Mouse (Mus musculus) thymus, adult 2 months (tissue): ENCODE data around the gene Sowaha. TPM values are rescaled to one million over a fixed set of nuclear protein-coding genes. Genes with fewer than 3 reads are reported as not detected.

Source experiments
- DNase-seq: peaks from one replicate; pipeline ENCODE4 v3.0.0; 2021
- H3K27ac ChIP-seq: fragments of 200-500 bp; 2 replicates; pipeline ENCODE4 v1.5.1; 2012; ENCODE audit warnings: low read length, control low read depth; ENCODE audit not compliant: control insufficient read depth, insufficient read depth
- H3K27me3 ChIP-seq: fragments of 200-500 bp; 2 replicates; pipeline ENCODE4 v1.6.1; 2012; ENCODE audit warnings: mild to moderate bottlenecking, low read length, moderate library complexity, mixed read lengths; ENCODE audit not compliant: control insufficient read depth, insufficient read depth
- H3K36me3 ChIP-seq: fragments of 200-500 bp; 2 replicates; pipeline ENCODE4 v1.6.1; 2012; ENCODE audit warnings: mild to moderate bottlenecking, low read length, moderate library complexity; ENCODE audit not compliant: control insufficient read depth, insufficient read depth
- H3K4me1 ChIP-seq: fragments of 200-500 bp; replicated peaks from 2 replicates; pipeline ENCODE4 v1.6.1; 2012; ENCODE audit warnings: low read length; ENCODE audit not compliant: control insufficient read depth, insufficient read depth
- H3K4me3 ChIP-seq: fragments of 200-500 bp; 2 replicates; pipeline ENCODE4 v1.5.1; 2012; ENCODE audit warnings: mild to moderate bottlenecking, low read length, control low read depth, moderate library complexity; ENCODE audit not compliant: control insufficient read depth, insufficient read depth
- CTCF ChIP-seq: fragments of 200-500 bp; IDR thresholded peaks from 2 replicates; pipeline ENCODE4 v1.5.1; 2012; ENCODE audit warnings: mild to moderate bottlenecking, control low read depth, low read length, moderate library complexity, borderline replicate concordance; ENCODE audit not compliant: control insufficient read depth, poor library complexity, insufficient read depth; ENCODE audit errors: extremely low read depth
- POLR2A ChIP-seq: fragments of 200-500 bp; IDR thresholded peaks from 2 replicates; pipeline ENCODE4 v1.6.1; 2012; ENCODE audit warnings: mild to moderate bottlenecking, low read length, control low read depth, moderate library complexity; ENCODE audit not compliant: control insufficient read depth, poor library complexity, insufficient read depth; ENCODE audit errors: extremely low read depth
- WGBS: fragments of 180-500 bp; shearing (Covaris S2); methylation state at CpG from one replicate; pipeline ENCODE4 v1.1.7; 2018; 5-methylcytosine and 5-hydroxymethylcytosine counted together
- polyA plus RNA-seq: library from polyadenylated mRNA; depleted of rRNA; stranded (reverse); fragments of >200 nt; gene quantifications from 2 replicates; pipeline ENCODE4 v1.2.3, GENCODE M21; 2012

Gene Sowaha
- polyA plus RNA-seq, 1 experiment = 0.18 TPM

DNA sequence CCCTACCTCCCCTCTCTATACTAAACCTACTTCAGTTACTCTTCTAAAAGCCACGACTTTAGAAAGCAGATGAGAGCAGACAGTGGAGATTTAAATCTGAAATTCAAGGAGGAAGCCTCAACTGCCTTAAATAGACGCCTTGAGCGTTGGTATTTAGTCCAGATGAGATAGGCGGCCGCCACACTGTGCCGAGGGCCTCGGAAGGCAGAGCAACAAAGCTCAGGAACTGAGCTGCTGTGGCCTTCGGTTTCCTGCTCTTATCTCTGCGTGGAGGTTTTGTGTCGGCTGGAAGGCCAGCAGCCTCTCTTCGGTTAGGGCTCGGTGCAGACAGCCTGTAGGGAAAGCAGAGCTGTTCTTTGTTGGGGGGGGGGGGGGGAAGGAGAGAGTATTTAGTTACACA is 38.2 kb downstream of the Sowaha start:
- DNase-seq = peak; percentile 45
- Histone ChIP-seq H3K4me1 (peaks cover 2% of the 10 kb centered on the region; the same call in 1 of the 2 replicates), H3K27ac (no peak overlapping the region; the same call in 1 of the 2 replicates), H3K36me3 (no peaks in the 10 kb centered on the region), H3K4me3 (no peak overlapping the region), H3K27me3 (no peaks in the 10 kb centered on the region)
- TF ChIP-seq POLR2A = no peak
- no peak for TF ChIP-seq CTCF
- WGBS = under 1% methylated on average over 12 of the region's 12 CpGs

DNA sequence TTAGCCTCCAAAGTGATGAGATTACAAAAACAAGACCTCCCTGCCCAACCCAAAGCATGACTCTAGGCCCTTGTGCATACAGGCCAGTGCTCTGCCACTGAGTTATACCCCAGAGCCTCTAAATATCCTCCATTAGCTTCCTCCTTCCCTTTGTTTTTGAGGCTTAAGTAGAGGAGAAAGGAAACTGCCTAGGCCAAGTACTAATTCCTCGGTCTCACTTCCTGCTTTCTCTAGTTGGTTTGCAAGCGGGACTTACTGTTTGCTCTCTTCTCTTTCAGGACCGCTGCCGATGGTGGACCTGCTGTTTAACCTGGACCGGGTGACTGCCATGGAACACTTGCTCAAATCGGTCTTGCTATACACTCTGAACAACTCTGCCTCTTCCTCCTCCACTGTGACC is 43.7 kb downstream of the Sowaha start:
- TF ChIP-seq CTCF = no peak
- TF ChIP-seq POLR2A = no peak
- H3K4me3 ChIP-seq = no peak overlapping the region
- peaks cover 10% of the 10 kb centered on the region for H3K4me1 ChIP-seq
- no peak for DNase-seq
- no peaks in the 10 kb centered on the region for H3K27me3 ChIP-seq
- 90% methylated on average over 6 of the region's 6 CpGs for WGBS
- H3K27ac ChIP-seq = no peak overlapping the region
- no peaks in the 10 kb centered on the region for H3K36me3 ChIP-seq

DNA sequence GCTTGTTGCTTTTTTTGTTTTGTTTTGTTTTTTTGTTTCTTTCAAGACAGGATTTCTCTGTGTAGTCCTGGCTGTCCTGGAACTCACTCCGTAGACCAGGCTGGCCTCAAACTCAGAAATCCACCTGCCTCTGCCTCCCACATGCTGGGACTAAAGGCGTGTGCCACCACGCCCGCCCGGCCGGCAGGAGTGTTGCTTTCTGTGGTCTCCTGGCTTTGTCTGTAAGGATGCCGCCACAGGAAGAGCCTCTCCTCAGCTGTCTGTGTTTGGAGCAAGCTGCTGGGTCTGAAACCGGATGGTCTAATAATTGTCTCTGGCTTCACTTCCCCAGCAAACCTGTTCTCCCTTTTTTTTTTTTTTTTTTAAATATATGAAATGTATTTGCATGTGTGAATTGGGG is 44.6 kb downstream of the Sowaha start:
- WGBS = 55% methylated on average over 8 of the region's 8 CpGs
- Histone ChIP-seq H3K27me3 (no peaks in the 10 kb centered on the region), H3K27ac (no peak overlapping the region), H3K4me1 (peaks cover 9% of the 10 kb centered on the region), H3K4me3 (no peak overlapping the region), H3K36me3 (no peaks in the 10 kb centered on the region)
- no peak for TF ChIP-seq POLR2A
- TF ChIP-seq CTCF = no peak
- DNase-seq = no peak

DNA sequence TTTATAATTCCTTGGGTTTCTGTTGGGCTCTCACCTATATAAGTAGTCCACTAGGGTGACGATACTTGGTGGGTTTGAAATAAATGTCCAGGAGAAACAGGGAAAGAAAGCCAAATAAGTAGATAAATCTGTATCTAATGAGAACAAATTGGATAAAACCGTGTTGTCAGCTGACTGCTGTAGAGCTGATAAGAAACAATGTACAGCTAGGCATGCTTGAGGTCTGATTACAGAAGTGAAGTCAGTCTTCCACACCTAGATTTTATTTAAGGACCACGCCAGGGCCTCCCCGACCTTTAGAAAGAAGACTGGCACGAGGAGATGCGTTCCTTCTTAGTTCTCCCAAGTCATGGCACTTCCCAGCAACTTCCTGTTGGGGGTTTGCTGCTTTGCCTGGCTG is 47.0 kb downstream of the Sowaha start:
- no peaks in the 10 kb centered on the region for H3K27me3 ChIP-seq
- no peak for DNase-seq
- WGBS = 68% methylated on average over 6 of the region's 6 CpGs
- no peak overlapping the region for H3K27ac ChIP-seq
- peaks cover 16% of the 10 kb centered on the region for H3K4me1 ChIP-seq
- H3K4me3 ChIP-seq = no peak overlapping the region
- no peaks in the 10 kb centered on the region for H3K36me3 ChIP-seq
- TF ChIP-seq CTCF (no peak), POLR2A (no peak)

DNA sequence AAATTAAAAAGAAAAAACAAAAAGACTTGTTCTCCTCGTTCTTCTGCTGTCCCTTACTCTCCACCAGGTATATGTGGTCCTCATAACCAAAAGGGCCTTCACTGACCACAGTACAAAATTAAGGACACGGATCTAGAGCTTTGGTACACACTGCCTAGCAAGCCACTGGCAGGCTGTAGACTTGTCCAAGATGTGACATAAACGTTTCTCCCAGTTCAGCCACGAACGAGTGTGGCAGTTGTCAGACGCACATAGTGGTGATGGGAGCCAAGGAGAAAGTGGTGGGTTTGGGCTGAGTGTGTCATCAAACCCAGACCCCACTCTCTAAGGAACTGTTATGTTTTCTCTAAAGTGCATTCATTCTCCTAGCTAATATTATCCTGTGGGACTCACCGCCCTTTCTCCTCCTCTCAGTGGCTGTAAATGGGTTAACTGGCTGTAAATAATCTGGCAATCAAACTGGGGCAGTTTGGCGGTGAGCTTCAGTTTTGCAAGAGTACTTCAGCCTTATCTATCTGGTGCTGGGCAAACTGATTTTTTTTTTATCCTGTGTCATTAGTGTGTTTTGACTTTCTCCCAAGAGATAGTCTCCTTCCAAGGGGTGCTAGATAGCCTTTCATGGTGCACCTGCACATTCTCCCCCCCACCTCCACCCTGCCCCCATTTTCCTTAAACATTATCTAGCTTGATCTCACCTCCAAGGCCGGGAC is 48.6 kb downstream of the Sowaha start:
- no peak for DNase-seq
- Histone ChIP-seq H3K27ac (peak overlapping the region; percentile 20), H3K4me3 (peak overlapping the region; percentile 63), H3K4me1 (peaks cover 16% of the 10 kb centered on the region), H3K36me3 (no peaks in the 10 kb centered on the region), H3K27me3 (no peaks in the 10 kb centered on the region)
- TF ChIP-seq POLR2A (no peak), CTCF (no peak)
- 23% methylated on average over 9 of the region's 9 CpGs for WGBS

DNA sequence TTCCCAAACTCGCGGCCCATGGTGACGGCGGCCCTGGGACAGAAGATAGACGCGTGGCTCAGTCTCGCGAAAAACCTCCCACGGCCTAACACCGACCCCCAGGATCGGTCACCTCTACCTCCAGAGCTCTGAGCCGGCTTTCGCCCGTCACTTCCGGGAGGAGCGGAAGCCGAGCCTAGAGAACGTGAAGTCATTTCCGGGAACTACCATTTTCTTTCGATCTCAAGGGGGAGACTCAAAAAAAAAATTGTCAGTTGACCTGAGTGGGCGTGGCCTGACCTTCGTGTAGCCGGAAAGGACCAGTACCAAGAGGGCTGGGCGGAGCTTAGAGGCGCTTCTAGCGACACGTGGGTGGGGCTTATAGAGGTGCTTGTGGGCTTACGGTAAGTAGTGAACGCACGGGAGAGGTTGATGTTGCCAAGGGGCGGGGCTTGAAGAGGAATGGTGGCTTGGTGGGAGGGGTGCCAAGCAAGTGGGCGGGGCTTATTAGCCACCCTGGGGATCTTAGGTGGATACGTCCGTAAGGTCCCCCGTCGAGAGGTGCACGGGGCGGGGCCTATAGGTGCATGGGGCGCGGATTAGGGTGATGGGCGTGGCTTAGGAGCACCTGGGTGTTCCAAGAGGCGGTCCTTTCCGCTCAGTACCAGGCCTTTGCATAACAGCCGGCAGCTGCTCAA is 49.3 kb downstream of the Sowaha start, which contains the start of the genes Uqcrq and Gdf9:
Gene Uqcrq (minus strand): TSS at position 162 of the 677 bp plus-strand sequence.
Gene Gdf9 (plus strand): TSS at position 354 of the 677 bp plus-strand sequence.
- peak within 1 kb of the TSS; percentile 63 for H3K4me3 ChIP-seq
- H3K4me1 ChIP-seq = peaks cover 13% of the 10 kb centered on the region
- H3K36me3 ChIP-seq = no peaks in the 10 kb centered on the region
- WGBS = under 1% methylated on average over 44 of the region's 44 CpGs
- DNase-seq = peak; percentile 99
- TF ChIP-seq POLR2A = peak; percentile 85
- TF ChIP-seq CTCF = no peak
- H3K27ac ChIP-seq = peak within 1 kb of the TSS; percentile 20
- H3K27me3 ChIP-seq = no peaks in the 10 kb centered on the region

DNA sequence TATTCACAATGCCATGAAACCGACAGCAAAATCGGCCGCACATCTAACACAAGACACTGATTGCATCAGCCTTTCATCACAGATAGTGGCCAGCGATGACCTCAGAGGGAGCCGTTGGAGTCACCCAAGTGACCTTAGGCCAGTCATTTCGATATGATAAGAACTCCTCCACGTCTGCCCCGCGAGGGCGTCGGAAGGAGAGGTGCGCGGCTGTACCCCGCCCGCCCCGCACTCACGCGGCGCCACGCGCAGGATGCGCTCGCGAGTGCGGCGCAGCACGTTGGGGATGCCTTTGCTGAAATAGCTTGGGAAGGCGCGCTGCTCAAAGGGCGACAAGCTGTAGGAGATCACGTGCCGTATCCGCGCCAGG is 49.8 kb downstream of the Sowaha start:
- no peak for DNase-seq
- Histone ChIP-seq H3K27me3 (no peaks in the 10 kb centered on the region), H3K36me3 (no peaks in the 10 kb centered on the region), H3K27ac (peak overlapping the region; percentile 4), H3K4me3 (peak overlapping the region; percentile 63), H3K4me1 (peaks cover 13% of the 10 kb centered on the region)
- TF ChIP-seq POLR2A (no peak), CTCF (0 out of 2 replicates have a peak, but pooled peaks have one; percentile 50)
- WGBS = under 1% methylated on average over 34 of the region's 34 CpGs
